Mouse (Mus musculus) left cerebral cortex, postnatal 4 days (tissue): ENCODE measurements at regions not wholly inside any gene's neighbourhood (a gene's known extent, or its start where the extent isn't known, plus 50 kb on each side); places are given as distances from the start of the nearest gene placed in this dataset.

Source experiments
- DNase-seq: peaks from one replicate; pipeline ENCODE4 v3.0.0-alpha.2; 2022
- intact Hi-C: fragments of 180-260 bp; cut with DNase I; formaldehyde crosslinking; loops from one replicate; pipeline ENCODE4 v1.15.1; 2025

- intact Hi-C loops = no loop called here
- DNase-seq = no peak
Observed at GRCm38 (mm10) chr3:37940016-37940415, 215.7 kb upstream of the Gm5148 start.

GRCm38 (mm10) chr3:37938870-37939269 lies 214.6 kb upstream of the Gm5148 start:
- intact Hi-C loops = no loop called here
- DNase-seq = no peak

DNA sequence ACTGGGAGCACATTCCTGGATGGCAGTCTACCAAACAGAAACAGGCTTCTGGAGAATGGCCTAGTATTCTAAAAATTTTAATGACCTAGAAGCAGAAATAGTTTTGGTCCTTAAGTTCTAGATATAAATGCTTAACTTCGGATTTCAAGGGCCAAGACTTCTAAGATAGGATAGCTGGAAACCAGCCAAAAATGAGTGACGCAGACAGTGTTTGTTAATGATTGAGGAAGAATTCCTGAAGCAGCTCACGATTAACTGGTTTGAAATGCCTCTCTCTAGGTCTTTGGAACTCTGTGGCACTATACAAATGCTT lies 213.9 kb upstream of the Gm5148 start:
- no peak for DNase-seq
- intact Hi-C loops = no loop called here

GRCm38 (mm10) chr3:37937381-37938283 lies 213.3 kb upstream of the Gm5148 start:
- intact Hi-C loops = no loop called here
- DNase-seq = no peak

DNA sequence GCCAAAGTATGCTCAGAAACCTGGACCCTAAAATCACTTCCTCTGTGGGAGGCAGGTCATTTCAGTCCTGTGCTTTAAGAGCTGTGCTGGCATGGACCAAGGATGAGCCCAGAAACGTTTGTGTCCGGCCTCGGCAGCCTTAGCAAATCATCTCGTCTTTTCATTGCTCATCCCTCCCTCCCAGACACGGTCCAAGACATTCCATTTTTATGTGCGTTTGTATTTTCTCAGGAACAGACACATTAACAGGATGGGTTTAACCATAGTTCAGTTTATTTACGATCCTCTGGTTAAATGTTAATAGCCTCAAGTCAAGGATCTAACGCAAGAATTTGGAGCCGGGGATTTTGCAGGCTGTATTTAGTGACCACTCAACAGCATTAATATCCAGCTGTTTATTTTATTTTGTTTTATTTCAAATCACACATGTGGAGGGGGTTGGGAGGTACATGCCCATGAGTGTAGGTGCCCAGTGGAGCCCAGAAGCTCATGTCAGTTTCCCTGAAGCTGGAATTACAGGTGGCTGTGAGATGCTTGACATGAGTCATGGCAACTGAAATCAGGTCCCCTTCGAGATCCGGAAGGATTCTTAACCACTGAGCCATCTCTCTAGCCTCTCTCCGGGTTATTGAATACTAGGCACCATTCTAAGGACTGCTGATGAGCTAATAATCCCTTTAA lies 212.1 kb upstream of the Gm5148 start:
- intact Hi-C loops = no loop called here
- no peak for DNase-seq

- DNase-seq = no peak
- intact Hi-C loops = no loop called here
Observed at GRCm38 (mm10) chr3:37934905-37935708, 210.8 kb upstream of the Gm5148 start.

DNA sequence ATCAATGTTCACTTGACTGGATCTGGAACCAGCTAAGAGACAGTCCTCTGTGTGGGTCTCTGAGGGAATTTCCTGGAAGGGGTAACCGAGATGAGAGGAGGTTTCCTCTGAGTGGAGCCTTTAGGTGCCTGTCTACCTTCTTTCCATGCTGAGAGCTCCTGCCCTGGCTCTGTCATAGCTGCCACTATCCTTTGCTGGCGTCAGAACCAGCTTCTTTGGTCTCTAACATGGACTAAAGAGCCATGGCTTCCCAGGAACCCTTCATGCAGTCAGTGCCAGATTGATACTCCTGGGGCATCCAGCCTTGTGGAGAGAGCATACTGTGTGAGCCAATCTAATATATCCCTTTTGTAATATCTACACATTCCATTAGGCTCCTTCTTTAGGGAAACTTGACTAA lies 209.9 kb upstream of the Gm5148 start:
- intact Hi-C loops = no loop called here
- DNase-seq = no peak

DNA sequence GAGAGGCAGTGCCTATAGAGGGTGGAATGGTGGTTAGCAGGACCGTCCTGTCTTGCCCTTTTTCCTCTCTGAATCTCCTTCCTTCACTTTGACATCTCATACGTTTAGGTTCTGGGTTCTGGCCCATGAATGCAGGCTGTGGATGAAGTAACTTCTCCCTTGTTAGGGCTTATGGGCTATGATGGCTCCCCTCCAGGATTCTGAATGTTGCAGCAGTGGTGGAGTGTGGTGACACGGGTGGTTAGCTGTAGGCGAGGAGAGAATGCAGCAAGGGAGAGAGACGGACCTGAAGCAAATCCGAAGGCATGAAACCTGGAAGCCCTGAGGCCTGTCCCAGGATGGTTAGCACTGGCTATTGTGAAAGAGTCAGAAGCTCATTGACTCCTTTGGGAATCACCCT lies 204.4 kb upstream of the Gm5148 start:
- intact Hi-C loops = no loop called here
- no peak for DNase-seq

DNA sequence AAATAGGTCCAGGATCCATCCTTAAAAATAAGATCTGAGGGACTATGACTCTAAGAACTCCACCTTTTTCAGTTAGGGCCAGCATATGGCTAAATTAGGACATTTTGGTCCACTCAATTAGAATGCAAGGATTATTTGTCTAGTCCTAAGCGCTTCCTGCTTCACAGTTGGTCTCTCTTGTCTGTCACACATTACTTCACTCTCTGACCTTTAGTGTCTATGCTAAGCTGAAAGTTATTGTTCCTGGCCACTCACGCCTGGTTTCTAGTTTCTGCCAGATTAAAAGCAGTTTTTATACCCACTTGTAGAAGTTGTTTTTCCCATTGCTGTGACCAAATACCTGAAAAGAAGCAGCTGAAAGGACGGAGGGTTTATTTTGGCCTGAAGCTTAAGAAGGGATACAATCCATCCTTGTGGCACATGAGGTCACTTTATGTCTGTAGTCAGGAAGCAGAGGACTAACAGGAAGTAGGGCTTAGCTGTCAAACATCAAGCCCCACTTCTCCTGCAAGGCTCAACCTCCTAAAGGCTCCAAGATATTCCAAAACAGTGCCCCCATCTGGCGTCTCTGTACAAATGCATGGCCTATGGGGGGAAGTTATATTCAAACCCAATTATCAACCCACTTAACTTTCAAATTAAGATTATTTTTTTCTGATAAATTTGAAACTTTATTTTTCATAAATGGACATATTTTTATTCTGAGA lies 195.3 kb upstream of the Gm5148 start:
- DNase-seq = no peak
- intact Hi-C loops = no loop called here

DNA sequence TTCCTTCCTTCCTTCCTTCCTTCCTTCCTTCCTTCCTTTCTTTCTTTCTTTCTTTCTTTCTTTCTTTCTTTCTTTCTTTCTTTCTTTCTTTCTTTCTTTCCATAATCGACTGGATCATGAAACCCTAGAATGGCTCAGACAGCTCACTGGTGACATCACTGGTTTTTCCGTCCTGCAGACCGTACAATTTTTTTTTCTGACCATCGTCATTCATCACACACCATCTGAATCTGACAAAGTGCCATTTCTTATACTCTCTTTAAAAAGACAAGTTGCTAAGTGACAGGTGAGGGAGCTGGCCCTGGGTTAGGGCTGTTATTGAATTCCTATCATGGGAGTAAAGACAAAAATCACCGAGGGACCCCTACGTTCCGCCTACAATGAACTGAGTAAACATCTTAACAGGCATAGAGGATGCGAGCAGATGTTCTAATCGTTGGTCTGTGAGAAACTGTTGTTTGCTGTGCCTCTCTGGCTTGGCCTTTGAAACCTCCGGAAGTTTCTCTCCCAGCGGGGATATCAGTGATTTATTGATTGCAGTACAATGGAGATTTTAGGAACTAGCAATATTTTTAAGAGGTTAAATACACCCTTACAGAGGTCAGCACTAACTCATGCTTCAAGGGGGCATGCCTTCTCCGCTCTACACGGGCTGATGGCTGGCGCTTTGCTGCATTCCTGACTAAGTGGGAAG lies 192.6 kb upstream of the Gm5148 start:
- no peak for DNase-seq
- intact Hi-C loops = no loop called here

- intact Hi-C loops = no loop called here
- no peak for DNase-seq
Observed at GRCm38 (mm10) chr3:37916281-37916680, 192.0 kb upstream of the Gm5148 start.

DNA sequence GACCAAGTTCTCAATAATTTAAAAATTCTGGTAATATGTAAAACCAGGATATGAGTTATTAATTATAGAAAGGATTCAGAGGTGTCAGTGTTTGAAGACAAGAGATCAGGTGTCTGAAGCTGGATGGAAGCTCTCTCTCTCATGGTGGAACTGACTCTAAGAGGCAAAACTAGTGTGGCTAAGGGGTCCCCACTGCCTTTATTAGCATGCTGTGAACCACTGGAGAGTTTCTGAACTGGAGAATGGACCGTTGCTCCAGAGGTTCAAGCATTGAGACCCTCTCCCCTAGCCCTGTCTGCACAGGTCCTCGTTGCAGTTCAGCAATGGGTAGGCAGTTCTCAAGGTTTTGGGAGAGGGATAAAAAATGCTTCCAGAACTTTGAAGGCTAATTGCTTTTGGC lies 191.4 kb upstream of the Gm5148 start:
- DNase-seq = no peak
- intact Hi-C loops = no loop called here

DNA sequence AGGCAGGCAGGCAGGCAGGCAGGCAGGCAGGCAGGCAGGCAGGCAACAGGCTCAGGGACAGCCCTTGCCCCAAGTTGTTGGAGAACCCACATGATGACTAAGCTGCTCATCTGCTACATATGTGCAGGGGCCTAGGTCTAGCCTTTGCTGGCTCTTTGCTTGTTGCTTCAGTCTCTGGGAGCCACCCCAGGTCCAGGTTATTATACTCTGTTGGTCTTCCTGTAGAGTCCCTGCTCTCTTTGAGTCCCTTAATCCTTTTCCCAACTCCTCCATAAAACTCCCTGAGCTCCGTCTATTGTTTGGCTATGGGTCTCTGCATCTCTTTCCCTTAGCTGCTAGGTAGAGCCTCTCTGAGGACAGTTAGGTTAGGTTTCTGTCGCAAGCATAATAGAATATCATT lies 189.8 kb upstream of the Gm5148 start:
- intact Hi-C loops = no loop called here
- no peak for DNase-seq

DNA sequence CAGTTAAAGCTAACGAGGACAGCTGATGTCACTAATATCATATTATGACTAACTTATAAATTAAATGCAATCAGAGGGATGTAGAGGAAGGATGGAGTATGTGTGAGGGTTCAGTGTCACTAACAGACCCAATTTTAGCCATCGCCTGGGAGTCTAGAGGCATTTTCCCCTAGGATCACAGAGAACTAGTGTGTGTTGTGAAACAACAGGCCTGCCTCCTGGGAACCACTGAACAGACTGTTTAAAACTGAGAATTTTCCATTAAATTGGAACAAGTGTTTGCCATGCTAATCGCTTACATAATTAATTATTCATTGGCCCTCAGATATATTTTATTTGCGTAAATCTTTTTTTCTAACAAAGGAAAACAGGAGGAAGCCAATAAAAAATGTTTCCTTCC lies 185.5 kb upstream of the Gm5148 start:
- intact Hi-C loops = no loop called here
- DNase-seq = no peak

DNA sequence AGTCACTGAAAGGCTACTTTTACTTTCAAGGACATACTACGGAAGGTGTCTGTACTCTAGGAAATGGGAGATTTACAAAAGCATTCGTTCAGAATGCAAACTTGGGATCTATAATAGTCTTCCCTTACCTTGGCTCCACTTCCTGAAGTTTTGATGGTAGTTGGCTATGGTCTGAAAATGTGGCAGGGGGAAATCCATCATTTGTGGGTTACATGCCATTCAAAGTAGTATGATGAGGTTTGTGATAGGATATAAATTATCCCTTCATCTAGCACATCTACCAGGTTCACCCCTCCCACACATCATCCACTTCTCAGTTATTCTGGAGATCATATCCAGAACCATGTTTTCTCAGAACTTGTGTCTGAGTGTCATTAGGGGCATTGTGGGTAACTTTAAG lies 184.7 kb upstream of the Gm5148 start:
- DNase-seq = no peak
- intact Hi-C loops = no loop called here

DNA sequence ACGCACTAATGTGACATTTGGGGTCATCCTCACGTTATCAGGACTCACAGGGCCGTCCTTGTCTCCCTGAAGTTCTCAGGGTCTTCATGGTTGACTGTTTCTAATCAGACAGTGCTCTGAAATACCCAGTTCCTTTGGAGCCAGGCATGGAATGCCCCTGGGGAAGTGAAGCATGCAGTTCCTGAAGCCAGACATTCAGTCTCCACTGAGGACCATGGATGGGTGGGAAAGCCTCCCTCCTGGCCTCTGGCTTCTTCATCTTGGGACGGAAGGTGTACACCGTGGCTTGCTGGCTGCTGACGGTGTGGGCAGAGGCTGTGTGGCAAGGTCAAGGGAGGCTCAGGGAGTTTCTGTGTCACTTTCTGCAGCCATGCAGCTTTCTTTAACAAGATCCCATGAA lies 184.2 kb upstream of the Gm5148 start:
- intact Hi-C loops = no loop called here
- no peak for DNase-seq

DNA sequence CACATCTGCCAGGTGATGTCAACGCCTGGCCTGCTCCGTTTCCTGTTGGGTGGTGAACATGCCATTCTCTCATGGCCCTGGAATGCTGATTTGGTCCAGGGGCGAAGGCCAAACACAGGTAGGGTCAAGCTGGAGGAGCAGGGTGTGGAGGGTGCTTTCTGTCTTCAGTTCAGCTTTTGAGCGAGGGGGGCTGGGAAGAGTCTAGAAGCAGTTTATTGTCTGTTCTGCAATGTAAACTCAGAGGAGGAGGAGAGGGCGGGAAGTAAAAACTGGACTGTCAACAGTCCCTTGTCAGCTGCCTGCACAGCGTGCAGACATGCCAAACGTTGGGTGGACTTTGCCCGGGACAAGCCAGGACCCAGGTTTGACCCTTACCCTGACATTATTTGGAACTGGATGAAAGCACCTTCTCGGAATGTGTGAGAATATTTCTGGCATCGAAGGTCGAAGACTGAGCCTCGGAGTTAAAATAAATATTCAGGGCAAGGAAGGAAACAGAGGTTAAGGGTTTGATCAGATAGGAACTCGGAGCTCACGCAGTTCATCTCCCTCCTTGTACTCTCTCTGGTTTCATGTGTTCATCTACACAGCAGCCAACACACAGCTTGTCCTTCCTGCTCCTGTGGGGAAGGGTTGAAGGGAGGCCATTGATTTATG lies 183.3 kb upstream of the Gm5148 start:
- DNase-seq = no peak
- intact Hi-C loops = no loop called here

- intact Hi-C loops = no loop called here
- DNase-seq = no peak
Observed at GRCm38 (mm10) chr3:37906806-37907251, 182.5 kb upstream of the Gm5148 start.

- intact Hi-C loops = no loop called here
Observed at GRCm38 (mm10) chr3:37904188-37904587, 179.9 kb upstream of the Gm5148 start.

DNA sequence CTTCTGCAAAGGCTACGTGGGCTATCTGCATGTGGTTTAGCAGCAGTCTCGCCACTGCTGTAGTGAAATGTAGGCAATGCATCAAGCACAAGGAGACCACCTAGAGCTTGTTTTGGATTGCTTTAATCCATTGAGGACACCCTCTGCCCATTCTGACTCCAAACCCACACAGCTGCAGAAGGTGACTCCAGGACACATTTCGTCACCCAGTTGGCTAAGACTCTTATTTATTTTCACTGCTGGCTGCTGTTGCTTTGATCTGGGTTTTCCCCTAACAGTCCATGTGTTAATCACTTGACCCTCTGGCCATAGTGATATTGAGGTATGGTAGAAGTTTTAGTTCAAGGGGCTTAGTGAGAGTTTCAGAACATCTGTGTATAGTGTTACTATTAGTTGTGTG lies 179.2 kb upstream of the Gm5148 start:
- intact Hi-C loops = no loop called here

More at GRCm38 (mm10) chr3:37904188-37904587, 179.9 kb upstream of the Gm5148 start:
- DNase-seq = no peak

More for the DNA sequence above, 179.2 kb upstream of the Gm5148 start:
- no peak for DNase-seq
